ENCODE assay signal across 23 mouse cellular contexts in the genomic region with DNA sequence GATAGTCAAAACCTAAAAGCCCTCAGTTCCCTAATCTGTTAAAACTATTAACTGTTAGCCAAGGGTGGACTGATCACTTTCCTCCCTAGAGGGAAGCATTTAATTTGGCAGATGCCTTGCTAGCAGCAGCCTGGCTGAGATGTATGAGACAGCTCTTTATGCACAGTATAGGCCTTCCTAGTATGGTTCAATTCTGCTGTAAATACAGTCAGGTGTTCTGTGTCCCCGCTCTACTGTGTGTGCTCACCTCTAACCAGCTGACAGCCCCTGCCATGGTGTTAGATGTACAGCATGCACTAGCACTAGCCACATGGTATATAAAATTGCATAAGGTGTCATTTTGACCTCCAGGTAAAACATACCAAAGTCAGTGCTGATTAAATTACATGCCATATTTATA.
DNase-seq lines count a peak whose midpoint lies in the region; ATAC-seq and TF ChIP-seq lines count a peak whose summit lies in the region.
"Had no signal": no experiment of that assay in that cellular context is flagged by ENCODE, and none has a peak within 500 bp of the region (broad histone marks: within the 10 kb centered on the region; RNA-seq: fewer than 3 reads in every experiment).

No protein-coding gene starts in this region.

- H3K36me3 ChIP-seq in hindbrain, embryonic 15.5 days, result no peaks in the 10 kb centered on the region
- H3K36me3 ChIP-seq in hindbrain, embryonic 10.5 days, result no peaks in the 10 kb centered on the region
- H3K36me3 ChIP-seq in hindbrain, postnatal 0 days (ENCODE audit: insufficient read depth, low read length), result no peaks in the 10 kb centered on the region
- H3K36me3 ChIP-seq in hindbrain, embryonic 13.5 days, result no peaks in the 10 kb centered on the region
- H3K36me3 ChIP-seq in midbrain, embryonic 15.5 days (replicated peaks), result no peaks in the 10 kb centered on the region
- H3K36me3 ChIP-seq in midbrain, postnatal 0 days (ENCODE audit: insufficient read depth, low read length), result no peaks in the 10 kb centered on the region
- H3K36me3 ChIP-seq: embryonic facial prominence, embryonic 13.5 days; embryonic facial prominence, embryonic 15.5 days; forebrain, embryonic 10.5 days; forebrain, embryonic 12.5 days had no signal

- no peak for DNase-seq in hindbrain, embryonic 10.5 days (ENCODE audit: low spot score)
- DNase-seq in hindbrain, postnatal 0 days (ENCODE audit: low spot score), result no peak
- DNase-seq in midbrain, postnatal 0 days (ENCODE audit: low spot score), result no peak
- DNase-seq in left cerebral cortex, postnatal 36 days (ENCODE audit: low spot score in 2 of 2), result no peak
- DNase-seq: adrenal gland, adult 2 months; adrenal gland, postnatal 10 days; adrenal gland, postnatal 25 days; cerebellum, adult 11 months; cerebellum, adult 18-20 months; cerebellum, adult 8-10 months; cerebellum, adult 9-11 months; cerebellum, postnatal 14 days; cerebellum, postnatal 36 days; embryo, embryonic 11 days had no signal

- TF ChIP-seq CTCF in hindbrain, postnatal 0 days (IDR thresholded peaks at IDR 0.05; ENCODE audit: low read depth), result no peak
- no peak for TF ChIP-seq CTCF in midbrain, postnatal 0 days (IDR thresholded peaks at IDR 0.05)

- no peaks in the 10 kb centered on the region for H3K9me3 ChIP-seq in hindbrain, embryonic 15.5 days
- no peaks in the 10 kb centered on the region for H3K9me3 ChIP-seq in hindbrain, embryonic 10.5 days
- no peaks in the 10 kb centered on the region for H3K9me3 ChIP-seq in hindbrain, postnatal 0 days (ENCODE audit: low read length)
- H3K9me3 ChIP-seq in hindbrain, embryonic 13.5 days, result no peaks in the 10 kb centered on the region
- H3K9me3 ChIP-seq in midbrain, embryonic 15.5 days, result no peaks in the 10 kb centered on the region
- no peaks in the 10 kb centered on the region for H3K9me3 ChIP-seq in midbrain, postnatal 0 days (ENCODE audit: low read length)
- H3K9me3 ChIP-seq: embryonic facial prominence, embryonic 13.5 days; embryonic facial prominence, embryonic 15.5 days; forebrain, embryonic 10.5 days; forebrain, embryonic 12.5 days had no signal

- H3K4me3 ChIP-seq in hindbrain, embryonic 15.5 days, result no peak overlapping the region
- H3K4me3 ChIP-seq in hindbrain, embryonic 10.5 days, result no peak overlapping the region
- H3K4me3 ChIP-seq in hindbrain, postnatal 0 days (ENCODE audit: low read length), result no peak overlapping the region
- no peak overlapping the region for H3K4me3 ChIP-seq in hindbrain, embryonic 13.5 days
- H3K4me3 ChIP-seq in midbrain, embryonic 15.5 days, result no peak overlapping the region
- H3K4me3 ChIP-seq in midbrain, postnatal 0 days (ENCODE audit: low read depth, low read length), result no peak overlapping the region
- H3K4me3 ChIP-seq: embryonic facial prominence, embryonic 13.5 days; embryonic facial prominence, embryonic 15.5 days; erythroblast, embryonic 14.5 days; forebrain, embryonic 10.5 days; forebrain, embryonic 12.5 days had no signal

- no peaks in the 10 kb centered on the region for H3K4me1 ChIP-seq in hindbrain, embryonic 15.5 days (replicated peaks)
- H3K4me1 ChIP-seq in hindbrain, embryonic 10.5 days (replicated peaks), result no peaks in the 10 kb centered on the region
- no peaks in the 10 kb centered on the region for H3K4me1 ChIP-seq in hindbrain, postnatal 0 days (ENCODE audit: insufficient read depth, low read length)
- no peaks in the 10 kb centered on the region for H3K4me1 ChIP-seq in hindbrain, embryonic 13.5 days (replicated peaks)
- no peaks in the 10 kb centered on the region for H3K4me1 ChIP-seq in midbrain, embryonic 15.5 days
- H3K4me1 ChIP-seq in midbrain, postnatal 0 days (ENCODE audit: insufficient read depth, low read length), result no peaks in the 10 kb centered on the region
- H3K4me1 ChIP-seq: embryonic facial prominence, embryonic 13.5 days; embryonic facial prominence, embryonic 15.5 days; forebrain, embryonic 10.5 days; forebrain, embryonic 12.5 days had no signal

- no peak overlapping the region for H3K27ac ChIP-seq in hindbrain, embryonic 15.5 days (replicated peaks)
- no peak overlapping the region for H3K27ac ChIP-seq in hindbrain, embryonic 10.5 days
- H3K27ac ChIP-seq in hindbrain, postnatal 0 days, result no peak overlapping the region
- H3K27ac ChIP-seq in hindbrain, embryonic 13.5 days, result no peak overlapping the region
- no peak overlapping the region for H3K27ac ChIP-seq in midbrain, embryonic 15.5 days
- no peak overlapping the region for H3K27ac ChIP-seq in midbrain, postnatal 0 days (ENCODE audit: low read depth, low read length)
- H3K27ac ChIP-seq: embryonic facial prominence, embryonic 13.5 days; embryonic facial prominence, embryonic 15.5 days; forebrain, embryonic 10.5 days; forebrain, embryonic 12.5 days had no signal

- H3K4me2 ChIP-seq in hindbrain, embryonic 15.5 days, result no peak overlapping the region
- H3K4me2 ChIP-seq in hindbrain, postnatal 0 days (ENCODE audit: low read depth, low read length), result no peak overlapping the region
- H3K4me2 ChIP-seq in hindbrain, embryonic 13.5 days, result no peak overlapping the region
- no peak overlapping the region for H3K4me2 ChIP-seq in midbrain, embryonic 15.5 days
- no peak overlapping the region for H3K4me2 ChIP-seq in midbrain, postnatal 0 days (ENCODE audit: low read depth, low read length, poor library complexity, severe bottlenecking)
- H3K4me2 ChIP-seq: embryonic facial prominence, embryonic 13.5 days; embryonic facial prominence, embryonic 15.5 days; forebrain, embryonic 12.5 days had no signal

- H3K9ac ChIP-seq in hindbrain, embryonic 15.5 days, result no peak overlapping the region
- no peak overlapping the region for H3K9ac ChIP-seq in hindbrain, postnatal 0 days (replicated peaks; ENCODE audit: low read length)
- no peak overlapping the region for H3K9ac ChIP-seq in hindbrain, embryonic 13.5 days
- H3K9ac ChIP-seq in midbrain, embryonic 15.5 days, result no peak overlapping the region
- no peak overlapping the region for H3K9ac ChIP-seq in midbrain, postnatal 0 days (replicated peaks; ENCODE audit: low read length, poor library complexity, severe bottlenecking)
- H3K9ac ChIP-seq: embryonic facial prominence, embryonic 13.5 days; embryonic facial prominence, embryonic 15.5 days; forebrain, embryonic 12.5 days had no signal

- ATAC-seq in hindbrain, embryonic 15.5 days (ENCODE audit: low FRiP score, low read depth), result peak; percentile 63; the same call in 1 of the 2 replicates
- 0 out of 2 replicates have a peak, but pooled peaks have one; percentile 24 for ATAC-seq in hindbrain, postnatal 0 days
- ATAC-seq in hindbrain, embryonic 13.5 days (ENCODE audit: low FRiP score), result no peak
- ATAC-seq in midbrain, embryonic 15.5 days (replicated peaks), result 0 out of 2 replicates have a peak, but pooled peaks have one; percentile 33
- ATAC-seq in midbrain, postnatal 0 days (ENCODE audit: low FRiP score), result no peak
- ATAC-seq: forebrain, embryonic 14.5 days had no signal

- no peaks in the 10 kb centered on the region for H3K27me3 ChIP-seq in hindbrain, embryonic 15.5 days
- no peaks in the 10 kb centered on the region for H3K27me3 ChIP-seq in hindbrain, embryonic 10.5 days (ENCODE audit: insufficient read depth, poor library complexity, severe bottlenecking)
- no peaks in the 10 kb centered on the region for H3K27me3 ChIP-seq in hindbrain, postnatal 0 days (ENCODE audit: insufficient read depth, low read length)
- H3K27me3 ChIP-seq in hindbrain, embryonic 13.5 days, result no peaks in the 10 kb centered on the region
- H3K27me3 ChIP-seq in midbrain, embryonic 15.5 days (replicated peaks), result no peaks in the 10 kb centered on the region
- no peaks in the 10 kb centered on the region for H3K27me3 ChIP-seq in midbrain, postnatal 0 days (ENCODE audit: insufficient read depth, low read length)
- H3K27me3 ChIP-seq: embryonic facial prominence, embryonic 13.5 days; embryonic facial prominence, embryonic 15.5 days; forebrain, embryonic 12.5 days had no signal

- intact Hi-C loops in left cerebral cortex, postnatal 36 days (cut with DNase I), result no loop called here

- 93% methylated on average over 1 of the region's 1 CpGs for WGBS in hindbrain, embryonic 15.5 days
- 90% methylated on average over 1 of the region's 1 CpGs for WGBS in hindbrain, embryonic 10.5 days
- 75% methylated on average over 1 of the region's 1 CpGs for WGBS in hindbrain, postnatal 0 days
- 75% methylated on average over 1 of the region's 1 CpGs for WGBS in hindbrain, embryonic 13.5 days
- WGBS in midbrain, embryonic 15.5 days, result 86% methylated on average over 1 of the region's 1 CpGs
- WGBS in midbrain, postnatal 0 days, result 91% methylated on average over 1 of the region's 1 CpGs

Comparison
In these comparisons a context has a peak if more than half of its experiments do, and no peak if none do; other contexts are left out.
1. ATAC-seq: peak in hindbrain, embryonic 15.5 days (single experiment), hindbrain, postnatal 0 days (single experiment) and midbrain, embryonic 15.5 days (single experiment); none in hindbrain, embryonic 13.5 days (single experiment) and midbrain, postnatal 0 days (single experiment).